18 mouse cellular contexts compared by ENCODE assay signal in the genomic region with DNA sequence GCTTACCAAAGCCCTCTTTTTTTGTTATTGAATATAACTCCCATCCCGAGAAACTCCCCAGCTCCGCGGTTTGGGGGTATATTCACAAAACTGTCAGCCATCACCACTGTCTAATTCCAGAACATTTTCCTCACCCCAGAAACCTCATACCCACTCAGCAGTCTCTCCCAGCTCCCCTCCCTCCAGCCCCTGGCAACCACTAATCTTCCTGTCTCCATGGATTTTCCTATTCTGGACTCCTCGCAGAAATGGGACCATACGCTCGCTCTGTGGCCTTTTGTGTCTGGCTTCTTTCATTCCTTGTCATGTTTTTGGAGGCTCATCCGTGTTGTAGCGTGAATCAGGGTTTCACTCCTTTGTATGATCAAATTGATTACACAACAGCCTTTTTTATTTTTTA. TPM values are rescaled to one million over a fixed set of nuclear protein-coding genes. Genes with fewer than 3 reads are reported as not detected.
DNase-seq lines count a peak whose midpoint lies in the region; ATAC-seq and TF ChIP-seq lines count a peak whose summit lies in the region.
"Had no signal": no experiment of that assay in that cellular context is flagged by ENCODE, and none has a peak within 500 bp of the region (broad histone marks: within the 10 kb centered on the region; RNA-seq: fewer than 3 reads in every experiment).

No protein-coding gene starts in this region.

- H3K27me3 ChIP-seq in intestine, embryonic 15.5 days (replicated peaks), result peaks cover 44% of the 10 kb centered on the region
- H3K27me3 ChIP-seq in intestine, postnatal 0 days (replicated peaks; ENCODE audit: control insufficient read depth, insufficient read depth, low read length), result peaks cover 44% of the 10 kb centered on the region
- peaks cover 92% of the 10 kb centered on the region for H3K27me3 ChIP-seq in embryonic facial prominence, embryonic 10.5 days (replicated peaks; ENCODE audit: low read depth, poor library complexity, severe bottlenecking)
- H3K27me3 ChIP-seq in limb, embryonic 15.5 days, result peaks cover 33% of the 10 kb centered on the region

- H3K27ac ChIP-seq in intestine, embryonic 15.5 days, result 0 out of 2 replicates have a peak overlapping the region, but pooled peaks have one; percentile 56
- H3K27ac ChIP-seq in intestine, postnatal 0 days (ENCODE audit: low read depth, low read length), result no peak overlapping the region
- peak overlapping the region; percentile 83; the same call in 1 of the 2 replicates for H3K27ac ChIP-seq in embryonic facial prominence, embryonic 10.5 days (replicated peaks)
- H3K27ac ChIP-seq in limb, embryonic 15.5 days, result peak overlapping the region; percentile 70
- H3K27ac ChIP-seq: liver, embryonic 14.5 days had no signal

- TF ChIP-seq CTCF in intestine, postnatal 0 days (IDR thresholded peaks at IDR 0.05; ENCODE audit: low read depth), result no peak

- H3K9me3 ChIP-seq in intestine, embryonic 15.5 days, result no peaks in the 10 kb centered on the region
- no peaks in the 10 kb centered on the region for H3K9me3 ChIP-seq in intestine, postnatal 0 days (ENCODE audit: control insufficient read depth)
- H3K9me3 ChIP-seq in embryonic facial prominence, embryonic 10.5 days, result no peaks in the 10 kb centered on the region
- no peaks in the 10 kb centered on the region for H3K9me3 ChIP-seq in limb, embryonic 15.5 days

- peaks cover 59% of the 10 kb centered on the region for H3K4me1 ChIP-seq in intestine, embryonic 15.5 days (replicated peaks)
- no peaks in the 10 kb centered on the region; the same call in 1 of the 2 replicates for H3K4me1 ChIP-seq in intestine, postnatal 0 days (replicated peaks; ENCODE audit: control insufficient read depth, insufficient read depth, low read length)
- H3K4me1 ChIP-seq in embryonic facial prominence, embryonic 10.5 days, result peaks cover 90% of the 10 kb centered on the region
- H3K4me1 ChIP-seq in limb, embryonic 15.5 days, result peaks cover 87% of the 10 kb centered on the region

- H3K4me3 ChIP-seq in intestine, embryonic 15.5 days (replicated peaks), result no peak overlapping the region
- H3K4me3 ChIP-seq in intestine, postnatal 0 days (ENCODE audit: low read depth, low read length), result no peak overlapping the region
- H3K4me3 ChIP-seq in embryonic facial prominence, embryonic 10.5 days, result no peak overlapping the region
- no peak overlapping the region for H3K4me3 ChIP-seq in limb, embryonic 15.5 days
- H3K4me3 ChIP-seq: erythroblast, embryonic 14.5 days had no signal

- H3K36me3 ChIP-seq in intestine, embryonic 15.5 days, result no peaks in the 10 kb centered on the region
- H3K36me3 ChIP-seq in intestine, postnatal 0 days (ENCODE audit: control insufficient read depth, insufficient read depth), result no peaks in the 10 kb centered on the region
- no peaks in the 10 kb centered on the region for H3K36me3 ChIP-seq in embryonic facial prominence, embryonic 10.5 days (replicated peaks)
- H3K36me3 ChIP-seq in limb, embryonic 15.5 days, result no peaks in the 10 kb centered on the region

- WGBS in intestine, embryonic 15.5 days, result 54% methylated on average over 8 of the region's 8 CpGs
- 59% methylated on average over 8 of the region's 8 CpGs for WGBS in intestine, postnatal 0 days
- 62% methylated on average over 8 of the region's 8 CpGs for WGBS in embryonic facial prominence, embryonic 10.5 days
- 64% methylated on average over 8 of the region's 8 CpGs for WGBS in limb, embryonic 15.5 days

- H3K4me2 ChIP-seq in intestine, embryonic 15.5 days (replicated peaks), result no peak overlapping the region
- H3K4me2 ChIP-seq in intestine, postnatal 0 days (replicated peaks; ENCODE audit: low read depth), result no peak overlapping the region
- H3K4me2 ChIP-seq in limb, embryonic 15.5 days, result peak overlapping the region; percentile 87; the same call in 1 of the 2 replicates

- ATAC-seq in intestine, embryonic 15.5 days, result no peak
- no peak for ATAC-seq in intestine, postnatal 0 days
- ATAC-seq in limb, embryonic 15.5 days (ENCODE audit: insufficient number of reproducible peaks, low FRiP score, low TSS enrichment, low read depth), result no peak

- DNase-seq in embryo, embryonic 10.5 days (ENCODE audit: low spot score), result peak; percentile 55
- no peak for DNase-seq in embryo, embryonic 10 days (ENCODE audit: low spot score)
- no peak for DNase-seq in embryonic facial prominence, embryonic 10.5 days (ENCODE audit: low spot score)
- DNase-seq in layer of hippocampus, postnatal 36 days, result no peak
- DNase-seq in adipocyte (ENCODE audit: low spot score), result no peak
- DNase-seq: adrenal gland, postnatal 10 days; cerebellum, postnatal 14 days; gastrocnemius, postnatal 36 days; kidney, adult 11 months had no signal

- H3K9ac ChIP-seq in intestine, embryonic 15.5 days, result no peak overlapping the region
- no peak overlapping the region for H3K9ac ChIP-seq in intestine, postnatal 0 days (ENCODE audit: low read depth, low read length)
- no peak overlapping the region for H3K9ac ChIP-seq in limb, embryonic 15.5 days
- H3K9ac ChIP-seq: liver, embryonic 14.5 days had no signal

RNA-seq across cellular contexts. Expression of a gene that starts 3.2 kb away (rescaled TPM):
- 3.4 and 4.2 TPM in 2 replicates for polyA plus RNA-seq in intestine, embryonic 15.5 days (2015; fragmentation: Nextera tagmentation; extraction: Ambion mirVana)
- 2.2 and 2.4 TPM in 2 replicates for polyA plus RNA-seq in intestine, postnatal 0 days (2015; fragmentation: Nextera tagmentation; extraction: Ambion mirVana)
- 2.3 and 2.6 TPM in 2 replicates for polyA plus RNA-seq in embryonic facial prominence, embryonic 10.5 days (2016; fragmentation: Nextera tagmentation; extraction: Ambion mirVana)
- polyA plus RNA-seq in limb, embryonic 15.5 days (2015; fragmentation: Nextera tagmentation; extraction: Ambion mirVana), result 12.1 and 14.0 TPM in 2 replicates
- 1 to 10 TPM; 3.1 to 3.6 TPM for total RNA-seq in layer of hippocampus, postnatal 36 days (2021)
- polyA plus RNA-seq: erythroblast, embryonic 14.5 days had no signal

RNA-seq across cellular contexts. Expression of a gene that starts 19.4 kb away (rescaled TPM):
- polyA plus RNA-seq in intestine, embryonic 15.5 days (2015; fragmentation: Nextera tagmentation; extraction: Ambion mirVana), result not detected in 2 replicates
- not detected in 2 replicates for polyA plus RNA-seq in intestine, postnatal 0 days (2015; fragmentation: Nextera tagmentation; extraction: Ambion mirVana)
- polyA plus RNA-seq in embryonic facial prominence, embryonic 10.5 days (2016; fragmentation: Nextera tagmentation; extraction: Ambion mirVana), result 0.77 and 1.7 TPM in 2 replicates
- 3.8 and 3.9 TPM in 2 replicates for polyA plus RNA-seq in limb, embryonic 15.5 days (2015; fragmentation: Nextera tagmentation; extraction: Ambion mirVana)
- not detected for total RNA-seq in layer of hippocampus, postnatal 36 days (2021)
- total RNA-seq: adrenal gland, postnatal 10 days; gastrocnemius, postnatal 36 days; left cerebral cortex, postnatal 10 days had no signal
- polyA plus RNA-seq: heart, embryonic 14.5 days; large intestine, adult 2 months; small intestine, adult 2 months had no signal
